Mouse (Mus musculus) MN1 (cell line): ENCODE measurements around the gene Cacna2d4.
"Not testable (repeated sequence)": the region's sequence is repeated elsewhere in the genome, so short reads cannot be mapped to it uniquely, and the experiment has no call there.

Experiments used
- DNase-seq: peaks from one replicate; pipeline ENCODE4 v3.0.0-alpha.2; 2016; ENCODE audit warnings: low spot score

Gene Cacna2d4

DNA sequence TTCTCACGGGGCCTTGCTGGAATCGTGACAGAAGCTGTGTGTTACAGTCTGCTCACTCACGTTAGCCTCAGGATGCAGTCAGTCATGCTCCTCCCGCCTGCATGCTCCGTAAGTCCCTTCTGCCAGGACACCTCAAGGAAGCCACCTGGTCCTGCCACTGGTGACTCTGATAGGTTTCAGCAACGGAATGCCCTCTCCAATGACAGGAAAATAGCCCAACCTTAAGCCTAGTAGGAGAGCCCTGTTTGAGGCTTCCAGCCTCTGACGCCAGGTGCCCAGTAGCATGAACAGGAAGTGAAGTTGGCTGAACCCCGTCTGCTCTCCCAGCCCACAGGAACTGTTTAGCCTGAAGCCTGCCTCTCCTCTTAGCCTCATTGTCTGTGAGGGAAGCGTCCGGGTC, 109.9 kb downstream of the Cacna2d4 start:
- no peak for DNase-seq

DNA sequence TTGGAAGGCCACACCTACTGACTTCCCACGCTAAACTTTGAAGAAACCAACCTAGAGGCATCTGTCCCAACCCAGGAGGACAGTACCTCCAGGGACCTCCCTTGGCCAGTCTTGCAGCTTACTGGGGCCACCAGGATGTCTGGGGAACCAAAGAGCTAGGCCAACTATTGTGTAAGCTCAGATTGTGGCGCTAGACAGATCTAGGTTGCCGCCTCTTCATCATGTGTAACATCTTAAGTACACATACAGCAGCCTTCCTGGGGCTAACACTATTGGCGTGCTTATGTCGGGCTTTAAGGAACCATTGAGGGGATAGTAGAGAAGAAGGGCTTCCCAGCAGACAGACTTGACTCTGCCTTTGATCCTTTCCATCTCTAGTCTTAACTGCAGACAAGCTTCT, 111.5 kb downstream of the Cacna2d4 start:
- no peak for DNase-seq

DNA sequence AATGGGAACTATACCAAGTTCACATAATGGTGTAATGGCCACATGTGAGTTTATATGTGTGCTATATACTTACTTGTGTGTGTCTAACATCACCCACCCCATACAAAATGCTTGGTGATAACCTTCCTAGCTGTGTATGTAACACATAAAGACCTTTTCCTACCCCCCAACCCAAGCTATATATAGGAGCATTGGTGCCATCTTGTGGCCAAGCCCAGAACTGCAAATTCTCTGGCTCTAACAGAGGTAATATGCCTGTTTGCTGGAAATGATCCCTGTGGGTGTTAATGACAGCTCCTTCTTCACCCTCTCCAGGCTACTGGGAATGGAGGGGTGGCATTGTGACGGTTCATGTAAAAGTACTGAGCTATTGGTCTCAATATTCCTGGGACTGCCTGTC, 111.9 kb downstream of the Cacna2d4 start:
- peak; percentile 85 for DNase-seq

DNA sequence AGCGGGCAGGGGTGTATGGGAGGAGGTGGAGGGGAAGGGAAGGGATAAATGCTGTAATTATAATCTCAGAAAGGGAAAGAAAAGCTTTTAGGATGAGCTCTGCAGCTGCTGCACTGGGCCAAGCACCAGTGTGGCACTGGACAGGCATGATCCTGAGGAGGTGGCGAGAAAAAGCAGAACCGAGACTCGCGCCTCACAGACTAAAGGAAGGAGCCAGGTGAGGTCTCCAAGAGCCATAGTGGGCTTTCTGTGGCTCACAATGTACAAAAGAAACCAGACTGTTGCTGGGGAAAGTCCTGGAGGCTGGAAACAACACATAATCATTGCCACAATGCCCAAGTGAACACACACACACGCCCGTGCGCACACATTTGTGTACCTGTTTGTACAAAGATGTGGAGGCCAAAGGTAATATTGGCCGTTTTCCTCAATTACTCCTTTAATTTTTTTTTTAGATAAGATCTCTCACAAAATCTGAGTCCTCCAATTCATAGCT, 114.4 kb downstream of the Cacna2d4 start:
- no peak for DNase-seq

DNA sequence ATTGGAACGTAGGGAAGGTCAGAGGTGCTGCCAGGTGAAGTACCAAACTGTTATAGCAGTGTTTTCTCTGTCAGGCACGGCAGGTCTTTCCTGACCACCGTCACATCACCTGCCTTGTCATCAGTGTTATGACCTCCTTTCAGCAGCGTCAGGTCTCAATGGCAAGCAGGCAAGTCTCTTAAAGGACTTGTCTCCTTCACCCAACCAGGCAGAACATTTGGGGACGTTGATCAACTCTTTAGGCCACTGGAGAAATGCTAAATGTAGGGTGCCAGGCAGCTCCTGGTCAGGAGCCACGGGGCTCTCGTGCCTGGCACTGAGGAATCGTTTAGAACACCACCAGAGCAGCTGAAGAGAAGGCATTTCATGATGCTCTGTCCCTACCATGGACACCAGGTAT, 115.3 kb downstream of the Cacna2d4 start:
- DNase-seq = no peak

DNA sequence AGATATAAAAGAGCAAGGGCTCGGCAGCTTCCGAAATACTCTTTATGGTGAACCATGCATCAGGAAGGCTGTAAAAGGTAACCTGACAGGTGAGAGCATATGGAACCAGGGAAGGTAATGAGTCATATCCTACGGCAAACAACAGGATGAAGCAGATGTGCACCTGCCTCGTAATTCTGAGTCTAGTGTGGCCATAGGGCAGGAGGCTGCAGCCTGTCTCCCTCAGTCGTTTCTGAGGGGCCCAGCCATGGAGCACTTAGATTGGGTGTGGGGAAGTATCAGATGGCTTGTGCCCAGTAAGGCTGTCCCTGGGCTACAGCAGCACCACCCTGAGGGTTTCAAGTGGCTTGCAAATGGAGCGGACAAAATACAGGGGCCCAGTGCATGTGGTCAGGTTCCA, 116.2 kb downstream of the Cacna2d4 start:
- no peak for DNase-seq

DNA sequence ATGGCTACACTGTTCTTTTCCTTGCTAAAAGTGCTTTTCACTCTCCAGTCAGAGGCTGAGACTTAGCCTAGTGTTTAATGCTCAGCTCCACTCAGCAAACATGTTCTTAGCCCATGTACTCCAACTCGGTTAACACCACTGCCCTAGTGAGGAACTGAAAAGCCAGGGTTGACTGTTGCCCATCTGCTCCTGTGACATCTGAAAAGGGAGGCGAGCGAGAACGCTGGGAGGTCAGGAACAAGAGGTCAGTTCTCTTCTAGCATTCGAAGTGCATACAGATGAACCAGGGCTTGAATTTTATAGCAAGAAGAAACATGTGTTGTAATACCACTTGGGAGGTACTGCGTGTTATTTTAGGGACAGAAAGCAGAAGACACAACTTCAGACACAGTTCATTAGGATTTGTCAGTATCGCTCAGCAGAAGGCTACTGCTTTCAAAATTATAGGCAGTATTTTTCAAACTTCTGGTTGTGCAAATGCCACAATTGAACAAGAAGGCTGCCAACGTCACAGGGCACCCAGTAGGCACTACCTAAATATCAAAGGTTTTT, 121.8 kb downstream of the Cacna2d4 start:
- DNase-seq = no peak

DNA sequence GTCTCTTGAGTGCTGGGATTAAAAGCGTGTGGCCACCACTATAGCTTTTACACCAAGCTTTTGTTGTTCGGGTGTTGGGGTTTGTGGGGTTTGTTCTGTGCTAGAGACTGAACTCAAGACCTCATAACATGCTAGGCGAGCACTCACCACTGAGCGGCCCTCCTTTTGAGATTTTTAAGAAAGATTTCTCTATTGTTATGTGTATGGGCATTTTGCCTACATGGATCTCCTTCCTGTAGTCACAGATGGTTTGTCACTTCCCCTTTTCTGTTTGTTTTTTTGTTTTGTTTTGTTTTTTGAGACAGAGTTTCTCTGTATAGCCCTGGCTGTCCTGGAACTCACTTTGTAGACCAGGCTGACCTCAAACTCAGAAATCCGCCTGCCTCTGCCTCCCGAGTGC, 123.9 kb downstream of the Cacna2d4 start:
- DNase-seq = not testable (repeated sequence)

DNA sequence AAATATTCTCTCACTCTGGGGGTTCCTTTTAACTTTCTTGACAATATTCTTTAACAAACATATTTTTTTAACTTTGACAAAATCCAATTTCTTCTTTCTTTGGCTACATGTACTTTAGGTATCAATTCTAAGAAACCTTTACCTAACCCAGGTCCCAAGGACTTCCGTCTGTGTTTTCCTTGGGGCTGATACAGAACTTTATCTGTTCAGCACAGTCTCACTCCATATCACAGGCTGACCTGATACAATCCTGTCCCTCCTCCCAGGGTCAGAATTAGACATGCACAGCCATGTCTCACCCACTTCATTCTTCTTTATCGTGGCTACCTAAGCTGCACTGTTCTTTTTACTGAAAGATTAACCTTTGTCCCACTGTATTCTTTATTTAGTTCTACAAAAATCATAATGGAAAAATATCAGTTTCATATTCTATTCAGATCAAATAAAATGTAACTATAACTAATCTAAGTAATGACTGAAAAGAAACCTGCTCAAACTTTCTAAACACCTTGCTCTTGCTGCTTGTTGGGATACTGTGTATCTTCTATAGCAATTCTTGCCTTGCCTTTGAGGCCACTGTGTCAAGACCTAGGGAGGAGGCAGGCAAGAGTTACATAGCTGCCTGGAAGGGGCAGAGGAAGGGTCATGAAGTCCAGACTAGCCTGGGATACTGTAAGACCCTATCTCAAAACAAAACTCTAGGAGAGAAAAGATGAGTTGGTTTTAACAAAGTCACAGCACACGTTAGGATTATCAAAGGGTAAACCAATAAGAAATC, 124.8 kb downstream of the Cacna2d4 start:
- no peak for DNase-seq

DNA sequence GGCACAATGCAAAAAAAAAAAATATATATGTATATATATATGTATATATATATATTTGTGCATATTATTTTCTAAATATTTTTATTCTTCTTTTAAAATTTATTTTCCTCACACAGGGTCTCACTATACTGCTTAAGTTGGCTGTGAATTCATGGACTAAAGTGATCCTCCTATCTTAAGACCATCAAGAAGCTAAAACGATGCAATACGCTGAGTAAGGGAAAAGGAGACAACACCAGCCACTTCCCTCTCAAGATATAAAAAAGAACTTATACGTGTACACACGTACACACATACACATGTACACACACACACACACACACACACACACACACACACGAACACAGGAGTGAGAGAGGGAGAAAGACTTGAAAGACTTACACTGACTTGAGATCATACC, 127.3 kb downstream of the Cacna2d4 start:
- no peak for DNase-seq

DNA sequence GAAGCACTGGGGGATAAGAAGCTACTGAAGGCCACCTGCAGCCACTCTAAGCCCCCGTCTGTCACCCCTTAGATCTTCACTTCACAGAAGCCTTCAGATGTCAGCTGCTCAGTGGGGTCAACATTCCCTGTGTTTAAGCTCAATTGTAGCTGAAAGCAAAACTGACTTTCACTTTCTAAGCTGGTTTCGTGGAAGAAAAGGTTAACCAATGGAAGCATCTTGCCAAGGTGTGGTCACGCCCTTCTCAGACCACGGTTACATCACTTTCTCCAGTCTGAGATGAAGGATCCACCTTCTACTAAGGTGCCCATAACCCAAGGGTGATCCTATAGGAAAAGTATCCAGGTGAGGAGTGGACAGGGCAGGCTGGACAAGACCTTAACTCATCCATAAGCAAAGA, 130.5 kb downstream of the Cacna2d4 start:
- not testable (repeated sequence) for DNase-seq

DNA sequence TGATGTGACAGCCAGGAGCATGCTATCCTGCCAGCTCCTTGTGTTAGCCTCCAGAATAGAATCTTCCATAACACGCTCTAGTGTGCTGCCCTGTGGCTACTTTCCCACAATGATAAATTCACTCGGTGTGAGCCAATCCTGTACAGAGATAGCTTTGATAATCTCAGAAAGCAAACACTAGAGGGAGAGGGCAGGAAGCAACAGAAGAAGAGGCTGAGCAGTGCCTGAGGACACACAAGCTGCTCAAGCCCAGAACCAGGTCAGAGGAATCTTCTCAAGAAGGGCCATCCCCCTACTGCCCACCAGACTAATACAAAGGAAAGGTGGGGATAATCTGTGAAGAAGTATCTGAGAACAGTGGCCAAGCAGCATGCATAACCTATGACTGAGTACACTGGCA, 131.1 kb downstream of the Cacna2d4 start:
- no peak for DNase-seq

DNA sequence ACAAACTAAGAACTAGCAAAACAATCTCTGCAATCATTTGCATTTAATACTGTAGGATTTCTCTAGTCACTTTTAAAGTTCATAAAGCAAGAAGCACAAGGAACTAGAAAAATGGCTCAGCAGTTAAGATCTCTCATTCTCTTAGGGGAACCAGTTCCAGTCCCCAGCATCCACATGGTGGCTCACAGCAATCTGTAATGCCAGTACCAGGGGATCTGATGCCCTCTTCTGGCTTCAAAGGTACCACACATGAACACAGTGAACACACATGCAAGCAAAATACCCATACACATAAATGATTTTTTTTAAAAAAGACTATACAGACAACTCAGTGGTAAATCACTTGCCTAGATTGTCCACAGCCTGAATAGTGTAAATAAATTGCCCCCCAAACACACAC, 135.3 kb downstream of the Cacna2d4 start:
- DNase-seq = no peak

DNA sequence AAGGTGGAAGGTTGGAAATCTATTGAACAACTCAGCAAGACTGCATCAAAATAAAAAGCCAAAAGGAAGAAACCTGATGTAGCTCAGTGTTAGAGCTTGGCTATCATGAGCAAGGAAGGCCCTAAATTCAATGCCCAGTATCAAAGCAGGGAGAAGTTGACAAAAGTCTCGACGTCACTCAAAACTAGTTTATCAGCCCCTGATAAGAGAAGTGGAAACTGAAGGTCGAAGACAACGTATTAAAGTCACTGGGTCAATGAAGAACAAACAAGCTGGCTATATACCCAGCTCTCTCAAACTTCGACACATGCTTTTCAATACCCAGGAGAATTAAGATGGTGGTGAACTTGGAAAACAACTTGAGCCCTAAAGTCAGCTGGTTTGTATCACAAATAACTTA, 135.9 kb downstream of the Cacna2d4 start:
- no peak for DNase-seq

DNA sequence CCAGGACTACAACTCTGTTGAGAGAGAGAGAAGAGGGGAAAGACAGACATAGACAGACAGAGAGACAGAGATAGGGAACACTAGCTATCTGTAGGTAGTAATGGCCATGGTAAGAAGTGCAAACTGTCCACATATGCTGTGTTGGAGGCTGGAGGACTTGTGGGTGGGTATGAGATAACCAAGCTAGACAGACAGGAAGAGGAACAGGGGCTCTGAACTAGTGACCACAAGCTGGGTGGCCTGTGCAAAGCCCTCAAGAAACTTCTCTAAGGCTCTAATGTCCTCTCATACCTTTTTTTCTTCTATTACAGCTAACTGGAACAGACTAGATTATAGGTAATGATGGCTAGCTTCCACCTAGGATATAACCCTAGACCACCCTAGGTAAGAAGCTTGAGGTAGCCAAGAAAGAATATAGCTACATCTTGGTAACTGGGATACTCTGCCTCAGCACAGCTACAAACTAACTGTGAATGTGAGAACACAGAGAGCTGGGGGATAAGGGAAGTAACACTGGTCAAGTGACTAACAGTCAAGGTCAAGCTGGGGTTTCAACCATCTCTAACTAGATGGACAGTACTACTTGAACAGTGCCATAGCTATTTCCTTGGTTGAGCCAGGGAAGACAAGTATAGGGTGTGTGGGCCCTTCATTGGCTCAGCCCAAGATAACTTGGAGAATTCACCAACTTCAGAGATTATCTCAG, 136.8 kb downstream of the Cacna2d4 start:
- no peak for DNase-seq

DNA sequence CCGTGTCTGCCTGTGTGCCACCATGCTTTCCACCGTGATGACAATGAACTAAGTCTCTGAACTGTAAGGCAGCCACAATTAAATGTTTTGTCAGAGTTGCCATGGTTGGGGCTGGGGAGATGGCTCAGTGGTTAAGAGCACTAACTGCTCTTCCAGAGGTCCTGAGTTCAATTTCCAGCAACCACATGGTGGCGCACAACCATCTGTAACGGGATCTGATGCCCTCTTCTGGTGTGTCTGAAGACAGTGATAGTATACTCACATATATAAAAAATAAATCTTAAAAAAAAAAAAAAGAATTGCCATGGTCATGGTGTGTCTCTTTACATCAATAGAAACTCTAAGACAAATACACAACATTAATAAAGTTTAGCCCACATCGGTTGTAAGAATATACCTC, 138.7 kb downstream of the Cacna2d4 start:
- DNase-seq = no peak

DNA sequence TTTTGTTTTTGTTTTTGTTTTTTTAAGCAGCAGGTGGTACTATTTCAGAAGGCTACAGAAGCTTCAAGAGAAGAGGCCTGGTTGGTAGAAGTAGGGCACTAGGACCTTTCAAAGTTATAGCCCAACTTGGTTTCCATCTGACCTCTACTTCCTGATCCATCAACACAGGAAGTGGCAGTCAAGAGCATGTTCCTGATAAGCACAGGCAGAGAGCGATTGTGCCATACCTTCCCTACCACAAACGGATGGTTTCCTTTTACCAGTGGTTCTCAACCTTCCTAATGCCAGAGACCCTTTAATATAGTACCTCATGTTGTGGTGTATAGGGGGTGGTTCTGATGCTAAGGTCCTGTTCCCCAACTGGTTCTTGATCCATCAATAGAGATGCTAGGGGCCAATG, 141.3 kb downstream of the Cacna2d4 start:
- DNase-seq = no peak

DNA sequence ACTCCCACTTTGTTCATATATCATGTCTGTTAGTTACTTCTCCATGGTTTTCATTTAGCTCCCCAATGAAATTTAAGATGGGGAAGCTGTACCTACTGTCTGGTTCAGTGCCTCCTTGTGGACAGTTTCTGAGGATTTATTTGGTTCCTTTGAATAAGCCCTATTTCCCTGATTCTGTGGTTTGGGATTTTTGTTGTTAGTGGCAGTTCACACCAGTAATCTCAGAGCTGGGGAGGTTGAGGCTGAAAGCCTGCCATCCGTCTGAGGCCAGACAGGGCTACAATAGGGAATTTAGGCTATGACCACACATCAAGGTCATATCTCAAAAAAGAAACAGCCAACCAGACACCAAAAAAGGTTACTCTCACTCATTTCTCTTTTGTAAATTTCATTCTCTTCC, 142.3 kb downstream of the Cacna2d4 start:
- no peak for DNase-seq

DNA sequence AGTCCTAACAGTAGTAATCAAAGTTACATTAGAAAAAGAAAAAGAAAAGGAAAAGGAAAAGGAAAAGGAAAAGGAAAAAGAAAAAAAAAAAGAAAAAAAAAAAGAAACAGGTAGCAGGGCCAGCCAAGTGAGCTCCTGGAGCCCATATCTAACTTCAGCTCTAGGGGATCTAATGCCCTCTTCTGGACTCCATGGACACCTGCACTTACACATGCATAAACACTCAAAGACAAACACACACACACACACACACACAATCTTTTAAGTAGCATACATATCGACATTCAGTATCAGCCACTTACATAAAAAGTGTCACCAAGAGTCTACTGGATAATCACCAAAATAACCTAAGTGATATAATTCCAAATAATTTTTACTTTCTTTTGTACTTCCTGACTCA, 149.3 kb downstream of the Cacna2d4 start:
- no peak for DNase-seq

DNA sequence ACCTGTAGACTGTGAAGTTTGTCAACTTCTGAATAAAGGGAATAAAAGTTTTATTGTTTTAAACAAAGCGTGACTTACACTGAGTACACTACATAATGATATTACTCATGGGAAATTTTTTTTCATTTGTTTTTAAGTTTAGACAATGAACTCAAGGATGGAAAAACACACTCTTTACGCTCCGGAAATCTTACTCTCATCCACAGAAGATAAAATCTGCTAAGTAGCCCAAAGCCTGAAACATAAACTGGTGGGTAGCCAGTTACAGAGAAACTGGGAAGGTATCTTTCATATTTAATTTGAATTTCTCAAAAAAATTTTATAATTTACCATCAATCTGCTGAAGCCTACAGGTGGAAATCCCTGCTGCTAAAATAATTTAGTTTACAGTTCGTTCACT, 150.1 kb downstream of the Cacna2d4 start:
- no peak for DNase-seq

DNA sequence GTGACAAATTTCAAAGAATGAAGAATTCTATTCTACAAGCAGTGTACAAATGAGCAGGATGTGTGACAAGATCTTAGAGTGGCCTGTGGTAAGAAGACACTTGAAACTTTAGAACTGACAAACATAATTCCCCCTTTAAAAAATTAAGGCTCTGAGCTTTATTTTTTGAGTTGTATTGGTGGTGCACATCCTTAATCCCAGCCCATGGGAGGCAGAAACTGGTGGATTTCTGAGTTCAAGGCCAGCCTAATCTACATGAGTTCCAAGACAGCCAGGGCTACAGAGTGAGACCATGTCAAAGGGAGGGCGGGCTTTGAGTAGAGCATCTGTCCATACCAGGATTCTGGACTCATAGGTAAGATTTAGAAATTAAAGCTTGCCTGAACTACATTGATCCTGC, 150.5 kb downstream of the Cacna2d4 start:
- no peak for DNase-seq

DNA sequence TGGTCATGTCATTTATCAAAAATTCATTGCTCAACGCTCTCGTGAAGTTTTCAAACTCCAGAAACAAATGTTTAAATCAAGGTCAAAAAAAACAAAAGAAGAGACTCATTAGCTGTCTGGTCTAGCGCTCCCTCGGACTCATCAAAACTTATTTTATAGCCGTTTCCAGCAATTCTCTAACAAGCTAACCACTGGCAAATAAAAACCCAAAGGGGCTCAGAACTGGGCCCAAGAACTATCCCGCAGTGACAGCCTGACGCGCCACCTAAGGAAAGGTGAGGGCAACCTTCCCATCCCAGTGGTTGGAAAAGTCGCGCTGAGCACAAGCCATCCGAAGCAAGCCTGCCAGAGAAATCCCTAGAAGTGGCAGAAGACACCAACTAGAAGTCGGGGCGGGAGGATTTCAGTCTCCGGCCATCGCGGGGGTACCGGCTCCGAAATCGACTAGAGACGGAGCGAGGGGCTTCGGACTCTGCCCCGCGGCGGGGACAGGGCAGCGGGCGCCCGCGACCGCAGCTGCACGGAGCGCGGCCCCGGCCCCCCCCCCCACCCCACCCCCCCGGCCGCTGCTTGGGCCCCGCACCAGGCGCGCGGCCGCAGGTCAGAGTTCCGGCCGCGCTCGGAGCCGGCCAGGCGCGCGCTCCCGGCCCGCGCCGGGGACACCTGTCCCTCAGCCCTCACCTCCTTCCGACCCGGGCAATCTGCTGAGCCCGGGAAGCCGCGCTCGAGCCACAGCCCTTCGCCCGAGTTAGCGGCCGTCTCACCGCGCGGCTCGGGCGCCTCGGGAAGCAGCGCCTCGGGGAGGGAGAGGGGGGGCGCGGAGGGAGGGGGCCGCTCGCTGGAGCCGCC, 151.7 kb downstream of the Cacna2d4 start:
- peak; percentile 49 for DNase-seq
